Mouse (Mus musculus): ENCODE results near the gene B4galnt3.

GRCm38 (mm10) chr6:120243250-120243649, 51.1 kb downstream of the B4galnt3 start:
- TF ChIP-seq CTCF (IDR thresholded peaks at IDR 0.05; ENCODE audit: extremely low read depth, insufficient read length, insufficient replicate concordance, low read depth, low read length) (no peak), POLR2A (IDR thresholded peaks at IDR 0.05; ENCODE audit: low read depth, low read length) (no peak)

Measured in small intestine, adult 2 months (tissue).